Mouse (Mus musculus): ENCODE measurements at regions not wholly inside any gene's neighbourhood (a gene's known extent, or its start where the extent isn't known, plus 50 kb on each side); places are given as distances from the start of the nearest gene placed in this dataset.

DNA sequence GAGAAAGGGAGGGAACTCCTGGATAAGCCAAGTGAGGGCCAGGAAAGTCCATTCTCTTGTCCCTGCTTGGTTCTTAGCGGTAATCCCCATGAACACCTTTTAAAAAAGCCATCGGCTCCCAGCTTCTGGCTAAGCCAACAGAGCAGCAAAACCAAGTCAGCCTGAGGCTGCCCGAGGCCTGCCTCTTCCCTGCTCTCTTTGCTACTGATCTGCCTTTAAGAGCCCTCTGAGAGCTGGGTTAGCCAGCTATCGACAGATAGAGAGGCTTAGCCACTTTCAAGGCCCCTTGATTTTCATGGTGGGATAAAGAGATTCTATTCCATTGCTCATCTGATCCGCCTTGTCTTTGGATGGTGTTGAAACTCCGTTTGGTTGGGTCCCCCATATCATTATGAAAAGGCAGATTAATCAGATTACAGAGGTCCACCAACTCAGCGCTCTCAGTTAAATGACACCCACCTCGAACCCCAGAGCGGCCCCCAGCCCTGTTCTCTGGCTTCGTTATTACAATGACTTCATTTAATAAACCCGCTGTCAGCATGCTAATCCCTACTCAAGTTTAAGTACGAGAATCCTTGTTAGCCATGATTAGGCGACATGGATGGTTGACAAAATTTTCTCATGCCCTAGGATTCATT is 66.1 kb downstream of the Slc4a3 start:
- Histone ChIP-seq H3K9ac (replicated peaks) (no peak overlapping the region), H3K27ac (no peak overlapping the region), H3K4me1 (replicated peaks) (peaks cover 26% of the 10 kb centered on the region), H3K27me3 (no peaks in the 10 kb centered on the region), H3K4me2 (no peak overlapping the region), H3K36me3 (no peaks in the 10 kb centered on the region), H3K9me3 (no peaks in the 10 kb centered on the region), H3K4me3 (replicated peaks) (no peak overlapping the region)
- WGBS = 82% methylated on average over 13 of the region's 13 CpGs
- no peak for ATAC-seq (ENCODE audit: insufficient number of reproducible peaks, insufficient read depth, low FRiP score, low TSS enrichment, low read depth)

DNA sequence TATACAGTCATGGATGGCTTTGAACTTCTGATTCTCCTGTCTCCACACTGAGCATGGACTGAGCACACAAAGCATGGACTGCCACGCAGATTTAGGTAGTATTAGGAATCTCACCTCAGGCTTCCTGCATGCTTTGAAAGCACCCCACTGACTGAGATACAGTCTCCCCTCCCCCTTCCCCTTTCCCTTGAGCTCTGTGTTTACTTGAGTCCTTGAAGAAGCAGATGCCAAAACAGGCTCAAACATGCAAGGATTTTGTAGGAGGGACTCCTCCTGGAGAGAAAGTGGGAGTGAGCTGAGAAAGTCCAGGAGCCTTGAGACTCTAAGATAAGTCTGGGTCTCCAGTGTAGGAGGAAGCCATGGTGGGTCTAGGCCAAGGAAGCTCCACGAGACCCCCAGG is 67.1 kb downstream of the Slc4a3 start:
- Histone ChIP-seq H3K4me1 (replicated peaks) (peaks cover 26% of the 10 kb centered on the region), H3K9ac (replicated peaks) (no peak overlapping the region), H3K4me2 (no peak overlapping the region), H3K4me3 (replicated peaks) (no peak overlapping the region), H3K27me3 (no peaks in the 10 kb centered on the region), H3K27ac (no peak overlapping the region), H3K36me3 (no peaks in the 10 kb centered on the region), H3K9me3 (no peaks in the 10 kb centered on the region)
- WGBS = 62% methylated on average over 2 of the region's 2 CpGs
- no peak for ATAC-seq (ENCODE audit: insufficient number of reproducible peaks, insufficient read depth, low FRiP score, low TSS enrichment, low read depth)

DNA sequence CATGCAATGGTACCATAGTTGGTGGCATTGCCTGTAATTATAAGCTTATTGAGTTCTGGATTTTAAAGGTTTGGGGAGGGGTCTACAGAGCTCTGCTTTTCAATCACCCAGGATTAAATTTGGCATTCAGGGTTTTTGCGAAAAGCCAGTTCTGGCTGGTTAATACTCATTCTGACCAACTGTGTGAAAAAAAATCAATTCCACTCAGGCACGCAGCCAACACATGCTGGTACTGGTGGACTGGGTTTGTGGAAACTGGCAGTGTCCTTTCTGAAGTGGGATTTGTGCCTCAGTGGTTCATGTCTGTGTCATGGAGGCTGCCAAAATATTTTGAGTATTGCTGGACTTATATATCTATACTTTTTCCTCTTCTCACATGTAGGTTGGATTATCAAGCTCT is 70.9 kb downstream of the Slc4a3 start:
- ATAC-seq (ENCODE audit: insufficient number of reproducible peaks, insufficient read depth, low FRiP score, low TSS enrichment, low read depth) = no peak
- Histone ChIP-seq H3K4me3 (replicated peaks) (no peak overlapping the region), H3K9ac (replicated peaks) (no peak overlapping the region), H3K4me1 (replicated peaks) (peaks cover 11% of the 10 kb centered on the region; the same call in 1 of the 2 replicates), H3K4me2 (no peak overlapping the region), H3K9me3 (no peaks in the 10 kb centered on the region), H3K36me3 (no peaks in the 10 kb centered on the region), H3K27ac (no peak overlapping the region), H3K27me3 (0 out of 2 replicates have a peak, but pooled peaks cover 2% of the 10 kb centered on the region)
- 73% methylated on average over 2 of the region's 2 CpGs for WGBS

DNA sequence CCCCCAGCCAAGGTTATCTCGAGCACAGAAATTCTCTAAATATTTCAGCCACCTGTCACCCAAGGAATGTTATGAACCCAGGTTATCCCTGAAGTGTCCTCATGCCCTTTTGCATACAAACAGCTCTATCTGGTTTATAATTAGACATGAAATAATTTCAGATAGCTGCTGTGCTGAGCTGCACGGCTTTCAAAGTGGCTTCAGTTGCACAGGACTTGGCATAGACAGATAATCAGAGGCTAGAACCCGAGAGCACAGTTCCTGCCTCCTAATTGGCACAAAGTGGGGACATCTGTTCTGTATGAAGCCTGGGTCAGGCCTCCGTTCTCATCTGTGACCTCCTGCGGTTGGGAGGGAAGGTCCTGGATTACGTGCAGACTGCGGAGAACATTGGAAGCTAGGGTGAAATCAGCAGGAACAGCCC is 72.3 kb downstream of the Slc4a3 start:
- Histone ChIP-seq H3K9me3 (no peaks in the 10 kb centered on the region), H3K4me2 (no peak overlapping the region), H3K4me3 (replicated peaks) (no peak overlapping the region), H3K27ac (no peak overlapping the region), H3K27me3 (0 out of 2 replicates have a peak, but pooled peaks cover 2% of the 10 kb centered on the region), H3K9ac (replicated peaks) (no peak overlapping the region), H3K4me1 (replicated peaks) (peaks cover 9% of the 10 kb centered on the region; the same call in 1 of the 2 replicates), H3K36me3 (no peaks in the 10 kb centered on the region)
- 28% methylated on average over 7 of the region's 7 CpGs for WGBS
- no peak for ATAC-seq (ENCODE audit: insufficient number of reproducible peaks, insufficient read depth, low FRiP score, low TSS enrichment, low read depth)

- Histone ChIP-seq H3K27ac (no peak overlapping the region), H3K36me3 (no peaks in the 10 kb centered on the region), H3K4me3 (replicated peaks) (no peak overlapping the region), H3K9me3 (no peaks in the 10 kb centered on the region), H3K4me1 (replicated peaks) (no peaks in the 10 kb centered on the region), H3K27me3 (no peaks in the 10 kb centered on the region), H3K9ac (replicated peaks) (no peak overlapping the region), H3K4me2 (no peak overlapping the region)
- 93% methylated on average over 2 of the region's 2 CpGs for WGBS
- ATAC-seq (ENCODE audit: insufficient number of reproducible peaks, insufficient read depth, low FRiP score, low TSS enrichment, low read depth) = no peak
Measured at GRCm38 (mm10) chr1:75630287-75630686, 84.2 kb downstream of the Slc4a3 start.

GRCm38 (mm10) chr1:75631729-75632128 is 85.7 kb downstream of the Slc4a3 start:
- H3K4me2 ChIP-seq = no peak overlapping the region

GRCm38 (mm10) chr1:75635591-75635990 is 89.5 kb downstream of the Slc4a3 start:
- Histone ChIP-seq H3K27me3 (no peaks in the 10 kb centered on the region), H3K27ac (no peak overlapping the region), H3K4me2 (no peak overlapping the region), H3K9me3 (0 out of 2 replicates have a peak, but pooled peaks cover 2% of the 10 kb centered on the region), H3K4me1 (replicated peaks) (peaks cover 5% of the 10 kb centered on the region; the same call in 1 of the 2 replicates), H3K36me3 (no peaks in the 10 kb centered on the region), H3K9ac (replicated peaks) (no peak overlapping the region), H3K4me3 (replicated peaks) (no peak overlapping the region)
- 95% methylated on average over 4 of the region's 4 CpGs for WGBS
- no peak for ATAC-seq (ENCODE audit: insufficient number of reproducible peaks, insufficient read depth, low FRiP score, low TSS enrichment, low read depth)

More at GRCm38 (mm10) chr1:75631729-75632128, 85.7 kb downstream of the Slc4a3 start:
- Histone ChIP-seq H3K36me3 (no peaks in the 10 kb centered on the region), H3K27me3 (no peaks in the 10 kb centered on the region), H3K9me3 (no peaks in the 10 kb centered on the region), H3K27ac (no peak overlapping the region), H3K4me3 (replicated peaks) (no peak overlapping the region), H3K9ac (replicated peaks) (no peak overlapping the region), H3K4me1 (replicated peaks) (no peaks in the 10 kb centered on the region)
- WGBS = 50% methylated on average over 1 of the region's 1 CpGs
- no peak for ATAC-seq (ENCODE audit: insufficient number of reproducible peaks, insufficient read depth, low FRiP score, low TSS enrichment, low read depth)

DNA sequence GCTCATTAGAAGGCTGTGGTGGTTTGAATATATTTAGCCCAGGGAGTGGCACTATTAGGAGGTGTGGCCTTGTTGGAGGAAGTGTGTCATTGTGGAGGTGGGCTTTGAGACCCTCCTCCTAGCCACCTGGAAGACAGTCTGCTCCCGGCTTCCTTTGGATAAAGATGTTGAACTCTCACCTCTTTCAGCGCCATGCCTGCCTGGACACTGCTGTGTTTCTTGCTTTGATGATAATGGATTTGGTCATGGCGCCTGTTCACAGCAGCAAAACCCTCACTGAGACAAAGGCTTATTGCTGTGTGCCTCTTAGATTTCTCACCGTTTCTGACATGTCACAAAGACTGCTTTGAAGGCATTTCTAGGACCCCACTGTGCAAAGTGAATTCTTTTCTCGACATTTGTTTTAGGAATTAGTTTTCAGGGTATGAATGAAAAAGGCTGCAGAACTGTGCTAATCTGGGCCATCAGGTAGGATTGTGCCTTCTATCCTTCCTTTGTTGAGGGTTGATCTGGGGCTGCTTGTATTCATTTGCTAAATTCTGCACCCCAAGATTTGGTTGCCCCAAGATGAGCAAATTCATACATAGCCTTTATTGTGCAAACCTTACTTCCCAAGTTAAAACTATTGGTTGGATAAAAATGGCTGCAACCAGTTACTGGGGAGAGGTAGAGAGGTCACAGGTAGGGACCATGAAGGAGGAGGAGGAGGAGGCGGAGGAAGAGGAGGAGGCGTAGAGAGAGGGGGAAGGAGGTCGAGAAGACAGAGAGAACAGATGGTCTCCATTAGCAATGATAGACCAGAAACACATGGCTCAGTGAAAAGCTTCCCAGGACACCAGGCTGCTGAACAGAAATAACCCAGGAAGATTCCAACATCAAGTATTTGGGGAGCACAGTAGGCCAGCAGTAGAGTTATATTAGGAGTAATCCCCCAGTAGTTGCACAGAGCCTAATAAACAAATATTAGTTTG is 93.2 kb downstream of the Slc4a3 start:
- 62% methylated on average over 8 of the region's 8 CpGs for WGBS
- H3K4me3 ChIP-seq (replicated peaks) = no peak overlapping the region
- H3K27ac ChIP-seq = no peak overlapping the region
- no peak overlapping the region for H3K9ac ChIP-seq (replicated peaks)
- H3K9me3 ChIP-seq = 0 out of 2 replicates have a peak, but pooled peaks cover 2% of the 10 kb centered on the region
- no peaks in the 10 kb centered on the region for H3K27me3 ChIP-seq
- no peaks in the 10 kb centered on the region for H3K36me3 ChIP-seq
- H3K4me1 ChIP-seq (replicated peaks) = peaks cover 5% of the 10 kb centered on the region; the same call in 1 of the 2 replicates
- ATAC-seq (ENCODE audit: insufficient number of reproducible peaks, insufficient read depth, low FRiP score, low TSS enrichment, low read depth) = no peak
- no peak overlapping the region for H3K4me2 ChIP-seq

- ATAC-seq (ENCODE audit: insufficient number of reproducible peaks, insufficient read depth, low FRiP score, low TSS enrichment, low read depth) = no peak
- no peaks in the 10 kb centered on the region; the same call in 1 of the 2 replicates for H3K27me3 ChIP-seq
- no peak overlapping the region for H3K27ac ChIP-seq
- 59% methylated on average over 3 of the region's 3 CpGs for WGBS
- H3K9me3 ChIP-seq = 0 out of 2 replicates have a peak, but pooled peaks cover 2% of the 10 kb centered on the region
- peaks cover 8% of the 10 kb centered on the region for H3K4me1 ChIP-seq (replicated peaks)
- no peak overlapping the region for H3K4me3 ChIP-seq (replicated peaks)
- H3K36me3 ChIP-seq = no peaks in the 10 kb centered on the region
- H3K4me2 ChIP-seq = no peak overlapping the region
- no peak overlapping the region for H3K9ac ChIP-seq (replicated peaks)
Measured at GRCm38 (mm10) chr1:75642496-75642895, 96.4 kb downstream of the Slc4a3 start.

- no peak overlapping the region for H3K9ac ChIP-seq (replicated peaks)
- H3K27ac ChIP-seq = no peak overlapping the region
- no peak overlapping the region for H3K4me3 ChIP-seq (replicated peaks)
- WGBS = 14% methylated on average over 10 of the region's 10 CpGs
- peaks cover 25% of the 10 kb centered on the region for H3K4me1 ChIP-seq (replicated peaks)
- H3K4me2 ChIP-seq = no peak overlapping the region
- no peaks in the 10 kb centered on the region for H3K9me3 ChIP-seq
- H3K36me3 ChIP-seq = no peaks in the 10 kb centered on the region
- ATAC-seq (ENCODE audit: insufficient number of reproducible peaks, insufficient read depth, low FRiP score, low TSS enrichment, low read depth) = no peak
- H3K27me3 ChIP-seq = peaks cover 3% of the 10 kb centered on the region
Measured at GRCm38 (mm10) chr1:75652547-75652946, 106.5 kb downstream of the Slc4a3 start.

DNA sequence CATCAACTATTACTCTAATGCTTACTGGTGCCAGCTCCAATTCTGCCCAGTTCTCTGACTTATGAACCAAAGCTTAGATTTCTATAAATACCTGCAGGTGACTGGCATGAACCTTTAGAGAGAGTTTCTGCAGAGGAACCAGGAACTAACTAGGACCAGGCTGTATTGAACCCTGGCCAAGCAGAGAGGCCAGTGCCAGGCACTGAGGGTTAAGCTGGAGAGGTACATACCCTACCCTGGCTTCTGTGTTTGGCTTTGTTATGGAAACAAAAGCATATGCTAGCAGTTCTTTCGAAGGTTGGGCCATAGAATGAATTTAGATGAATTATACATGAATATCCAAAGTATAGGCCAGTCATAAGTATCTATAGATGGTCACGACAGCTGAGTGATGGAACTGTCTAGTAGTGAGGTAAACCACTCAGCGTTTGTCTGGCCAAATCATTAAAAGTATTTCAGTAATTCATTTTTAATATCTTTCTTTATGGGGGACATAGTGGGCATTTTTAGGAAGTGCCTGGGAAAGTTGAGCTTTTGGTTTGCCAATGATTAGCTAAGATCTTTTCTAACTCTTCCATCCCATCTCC is 107.0 kb downstream of the Slc4a3 start:
- no peak for ATAC-seq (ENCODE audit: insufficient number of reproducible peaks, insufficient read depth, low FRiP score, low TSS enrichment, low read depth)
- H3K4me1 ChIP-seq (replicated peaks) = peaks cover 27% of the 10 kb centered on the region
- H3K36me3 ChIP-seq = no peaks in the 10 kb centered on the region
- no peak overlapping the region for H3K9ac ChIP-seq (replicated peaks)
- peaks cover 3% of the 10 kb centered on the region; the same call in 1 of the 2 replicates for H3K27me3 ChIP-seq
- H3K4me3 ChIP-seq (replicated peaks) = no peak overlapping the region
- no peaks in the 10 kb centered on the region for H3K9me3 ChIP-seq
- no peak overlapping the region for H3K4me2 ChIP-seq
- 69% methylated on average over 3 of the region's 3 CpGs for WGBS
- no peak overlapping the region for H3K27ac ChIP-seq
